Mouse (Mus musculus): ENCODE data around the gene Bcl2. TPM values are rescaled to one million over a fixed set of nuclear protein-coding genes. Genes with fewer than 3 reads are reported as not detected.

Gene Bcl2
- polyA plus RNA-seq, 1 experiment from 2014 or later = 16.4 TPM

DNA sequence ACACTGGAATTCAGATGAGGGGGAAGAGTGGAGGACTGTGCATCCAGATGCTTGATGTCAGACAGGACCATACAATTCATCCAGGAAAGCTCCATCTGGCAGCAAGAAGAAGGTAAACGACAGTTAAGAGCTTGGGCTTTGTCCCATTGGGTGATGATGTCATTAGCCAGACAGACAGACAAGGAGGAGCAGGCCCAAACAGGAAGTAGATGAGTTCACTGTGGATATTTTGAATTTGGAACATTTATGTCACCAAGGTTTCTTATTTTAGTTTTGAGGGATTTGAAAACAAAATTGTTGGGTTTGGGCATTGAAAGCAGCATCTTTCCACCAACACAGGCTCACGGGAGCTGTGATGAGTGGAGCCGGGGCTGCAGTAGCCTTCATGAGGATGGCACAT is 29.5 kb downstream of the Bcl2 start:
- no peak overlapping the region for H3K9ac ChIP-seq (ENCODE audit: low read depth, low read length)
- no peaks in the 10 kb centered on the region for H3K9me3 ChIP-seq (ENCODE audit: control insufficient read depth, low read length)
- no peak for ATAC-seq
- H3K27me3 ChIP-seq (replicated peaks; ENCODE audit: control insufficient read depth, insufficient read depth, low read length) = no peaks in the 10 kb centered on the region
- 75% methylated on average over 3 of the region's 3 CpGs for whole genome bisulfite sequencing
- no peak overlapping the region for H3K27ac ChIP-seq (ENCODE audit: low read depth, low read length)
- H3K4me3 ChIP-seq (ENCODE audit: low read length) = no peak overlapping the region
- no peak overlapping the region for H3K4me2 ChIP-seq (ENCODE audit: low read length)
- H3K36me3 ChIP-seq (ENCODE audit: control insufficient read depth, insufficient read depth, low read length) = no peaks in the 10 kb centered on the region
- H3K4me1 ChIP-seq (ENCODE audit: control insufficient read depth, insufficient read depth, low read depth, low read length) = no peaks in the 10 kb centered on the region

DNA sequence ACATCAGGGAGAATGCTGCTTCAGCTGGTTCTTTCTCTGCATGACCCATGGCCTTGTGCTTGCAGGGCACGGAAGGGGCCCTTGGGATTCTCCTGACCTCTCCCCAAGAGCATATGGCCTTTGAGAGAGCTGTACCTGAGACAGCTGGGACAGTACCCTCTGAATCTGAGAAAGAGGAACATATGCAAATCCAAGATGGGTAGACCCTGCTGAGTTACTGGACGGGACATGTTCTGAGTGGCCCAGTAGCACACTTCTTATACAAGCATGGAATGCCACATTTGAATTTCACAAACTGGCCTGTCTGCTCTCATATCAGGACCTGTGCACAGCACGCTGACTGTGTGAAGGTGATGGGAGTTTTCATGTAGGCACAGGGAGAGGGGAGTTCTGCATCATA is 31.2 kb downstream of the Bcl2 start:
- Histone ChIP-seq H3K27ac (ENCODE audit: low read depth, low read length) (no peak overlapping the region), H3K9ac (ENCODE audit: low read depth, low read length) (no peak overlapping the region), H3K27me3 (replicated peaks; ENCODE audit: control insufficient read depth, insufficient read depth, low read length) (no peaks in the 10 kb centered on the region), H3K4me2 (ENCODE audit: low read length) (no peak overlapping the region), H3K4me3 (ENCODE audit: low read length) (no peak overlapping the region), H3K4me1 (ENCODE audit: control insufficient read depth, insufficient read depth, low read depth, low read length) (no peaks in the 10 kb centered on the region), H3K36me3 (ENCODE audit: control insufficient read depth, insufficient read depth, low read length) (no peaks in the 10 kb centered on the region), H3K9me3 (ENCODE audit: control insufficient read depth, low read length) (no peaks in the 10 kb centered on the region)
- WGBS = 89% methylated on average over 3 of the region's 3 CpGs
- ATAC-seq = no peak

DNA sequence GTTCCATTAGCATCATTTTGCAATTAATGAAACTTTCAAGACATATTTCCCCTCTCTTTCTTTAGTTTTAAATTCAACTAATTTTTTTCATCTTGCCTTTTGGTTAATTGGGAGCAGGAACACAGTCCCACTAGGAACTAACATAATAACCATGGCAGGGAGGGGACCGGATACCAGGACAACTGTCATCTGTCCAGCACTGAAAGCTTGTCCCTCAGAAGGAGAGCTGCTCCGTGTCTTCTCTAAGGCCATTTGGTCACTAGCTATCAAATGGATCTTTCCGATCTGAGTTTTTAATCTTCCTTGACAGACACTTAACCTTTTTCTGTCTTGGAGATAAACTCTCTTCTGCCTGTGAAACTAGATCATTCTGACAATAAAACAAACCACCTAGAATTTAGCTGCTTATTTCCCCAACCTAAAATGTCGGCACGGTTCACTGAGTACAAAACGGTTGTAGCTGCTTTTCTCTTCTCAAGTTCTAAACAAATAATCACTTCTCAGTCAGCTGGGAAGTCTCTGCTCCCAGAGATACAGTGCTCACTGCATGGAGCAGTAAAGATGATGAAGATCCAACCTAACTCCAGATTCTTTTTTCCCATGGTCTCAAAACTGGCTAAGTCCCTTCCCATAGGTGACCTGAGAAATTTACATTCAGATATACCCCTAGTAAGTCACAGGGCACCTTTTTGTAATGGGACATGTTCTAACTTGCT is 34.1 kb downstream of the Bcl2 start:
- Histone ChIP-seq H3K4me3 (ENCODE audit: low read length) (no peak overlapping the region), H3K27me3 (replicated peaks; ENCODE audit: control insufficient read depth, insufficient read depth, low read length) (no peaks in the 10 kb centered on the region), H3K4me2 (ENCODE audit: low read length) (no peak overlapping the region), H3K27ac (ENCODE audit: low read depth, low read length) (no peak overlapping the region), H3K9ac (ENCODE audit: low read depth, low read length) (no peak overlapping the region), H3K4me1 (ENCODE audit: control insufficient read depth, insufficient read depth, low read depth, low read length) (no peaks in the 10 kb centered on the region), H3K36me3 (ENCODE audit: control insufficient read depth, insufficient read depth, low read length) (no peaks in the 10 kb centered on the region), H3K9me3 (ENCODE audit: control insufficient read depth, low read length) (0 out of 2 replicates have a peak, but pooled peaks cover 2% of the 10 kb centered on the region)
- WGBS = 79% methylated on average over 6 of the region's 6 CpGs
- no peak for ATAC-seq

DNA sequence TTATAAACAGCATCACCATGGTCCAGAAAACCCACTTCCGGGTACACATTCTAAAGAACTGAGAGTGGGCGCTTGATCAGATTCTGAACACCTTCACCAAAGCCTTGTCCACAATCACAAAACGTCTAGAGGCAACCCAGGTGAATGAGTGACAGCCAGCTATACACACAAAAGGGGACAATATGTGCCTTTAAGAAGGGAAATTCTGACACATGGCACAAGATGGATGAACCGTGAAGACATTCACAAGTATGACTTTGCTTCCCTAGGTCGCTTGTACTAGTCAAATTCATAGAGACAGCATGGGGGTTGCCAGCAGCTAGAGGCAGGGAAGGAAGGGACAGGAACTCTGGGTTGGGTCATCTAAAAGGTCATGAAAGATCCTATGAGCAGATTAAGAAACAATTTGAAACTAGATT is 36.0 kb downstream of the Bcl2 start:
- no peak overlapping the region for H3K4me3 ChIP-seq (ENCODE audit: low read length)
- WGBS = 77% methylated on average over 5 of the region's 5 CpGs
- H3K27ac ChIP-seq (ENCODE audit: low read depth, low read length) = no peak overlapping the region
- H3K9ac ChIP-seq (ENCODE audit: low read depth, low read length) = no peak overlapping the region
- ATAC-seq = no peak
- no peaks in the 10 kb centered on the region for H3K27me3 ChIP-seq (replicated peaks; ENCODE audit: control insufficient read depth, insufficient read depth, low read length)
- no peaks in the 10 kb centered on the region for H3K36me3 ChIP-seq (ENCODE audit: control insufficient read depth, insufficient read depth, low read length)
- 0 out of 2 replicates have a peak, but pooled peaks cover 2% of the 10 kb centered on the region for H3K9me3 ChIP-seq (ENCODE audit: control insufficient read depth, low read length)
- no peaks in the 10 kb centered on the region for H3K4me1 ChIP-seq (ENCODE audit: control insufficient read depth, insufficient read depth, low read depth, low read length)
- no peak overlapping the region for H3K4me2 ChIP-seq (ENCODE audit: low read length)

DNA sequence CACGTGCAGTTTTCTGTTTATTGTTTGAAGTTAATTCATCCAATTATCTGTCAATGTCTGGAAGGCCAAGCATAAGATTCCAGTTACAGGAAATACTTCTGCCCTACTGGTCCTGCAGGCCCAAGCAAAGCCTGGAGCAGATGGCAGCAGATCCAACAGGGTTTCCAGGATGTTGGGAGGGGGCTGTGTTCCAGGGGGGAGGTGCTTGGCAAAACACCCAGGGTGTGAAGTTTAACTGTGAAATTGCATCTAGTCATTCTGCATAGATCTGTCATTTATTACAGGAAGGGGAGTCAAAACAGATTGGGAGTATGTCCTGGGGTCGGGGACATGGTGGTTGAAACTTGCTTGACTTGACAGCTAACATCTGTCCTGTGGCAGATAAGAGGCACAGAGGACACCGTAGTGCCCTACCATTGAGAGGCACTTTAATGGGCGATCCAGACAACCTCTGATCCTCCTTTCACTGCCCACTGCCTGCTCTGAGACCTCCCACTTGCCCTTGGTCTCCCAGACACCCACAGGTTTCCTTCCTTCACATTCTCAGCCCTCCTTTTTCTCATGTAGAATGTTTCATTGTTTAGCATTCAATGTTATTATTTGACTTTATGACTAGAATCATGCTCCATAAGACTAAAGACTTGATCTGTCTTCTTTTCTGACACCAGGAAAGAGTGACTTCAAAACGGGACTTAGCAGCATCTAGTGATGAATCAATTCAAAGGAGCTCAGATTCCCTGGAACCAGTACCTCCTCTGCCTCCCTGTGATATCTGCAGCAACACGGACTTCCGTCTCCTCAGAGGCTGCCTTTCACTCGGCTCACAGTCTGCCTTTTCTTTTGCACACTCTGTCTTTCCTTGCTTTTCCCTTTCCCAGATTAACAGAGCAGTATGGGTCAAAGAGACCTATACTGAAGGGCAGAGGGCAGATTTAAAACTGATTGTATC is 47.7 kb downstream of the Bcl2 start:
- WGBS = 51% methylated on average over 8 of the region's 8 CpGs
- Histone ChIP-seq H3K27ac (ENCODE audit: low read depth, low read length) (no peak overlapping the region), H3K9ac (ENCODE audit: low read depth, low read length) (no peak overlapping the region), H3K4me3 (ENCODE audit: low read length) (no peak overlapping the region), H3K27me3 (replicated peaks; ENCODE audit: control insufficient read depth, insufficient read depth, low read length) (no peaks in the 10 kb centered on the region), H3K9me3 (ENCODE audit: control insufficient read depth, low read length) (no peaks in the 10 kb centered on the region), H3K36me3 (ENCODE audit: control insufficient read depth, insufficient read depth, low read length) (no peaks in the 10 kb centered on the region), H3K4me2 (ENCODE audit: low read length) (no peak overlapping the region), H3K4me1 (ENCODE audit: control insufficient read depth, insufficient read depth, low read depth, low read length) (no peaks in the 10 kb centered on the region; the same call in 1 of the 2 replicates)
- peak; percentile 83 for ATAC-seq

DNA sequence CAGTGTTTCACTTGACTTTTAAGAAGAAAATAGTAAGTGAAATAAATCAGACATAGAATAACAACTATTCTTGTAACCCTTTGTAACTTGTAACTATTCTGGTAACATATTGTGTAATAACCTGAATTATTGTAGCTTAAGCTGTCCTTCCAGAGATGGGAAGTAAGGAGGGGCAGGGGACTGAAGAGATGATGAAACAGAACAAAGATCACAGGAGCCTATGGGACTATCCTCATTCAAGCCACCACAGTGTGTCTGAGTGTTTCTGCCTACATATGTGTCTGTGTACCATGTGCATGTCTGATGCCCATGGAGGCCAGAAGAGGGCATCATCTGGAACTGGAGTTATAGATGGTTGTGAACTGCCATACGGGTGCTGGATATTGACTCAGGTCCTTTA is 49.1 kb downstream of the Bcl2 start:
- ATAC-seq = no peak
- H3K9me3 ChIP-seq (ENCODE audit: control insufficient read depth, low read length) = no peaks in the 10 kb centered on the region

DNA sequence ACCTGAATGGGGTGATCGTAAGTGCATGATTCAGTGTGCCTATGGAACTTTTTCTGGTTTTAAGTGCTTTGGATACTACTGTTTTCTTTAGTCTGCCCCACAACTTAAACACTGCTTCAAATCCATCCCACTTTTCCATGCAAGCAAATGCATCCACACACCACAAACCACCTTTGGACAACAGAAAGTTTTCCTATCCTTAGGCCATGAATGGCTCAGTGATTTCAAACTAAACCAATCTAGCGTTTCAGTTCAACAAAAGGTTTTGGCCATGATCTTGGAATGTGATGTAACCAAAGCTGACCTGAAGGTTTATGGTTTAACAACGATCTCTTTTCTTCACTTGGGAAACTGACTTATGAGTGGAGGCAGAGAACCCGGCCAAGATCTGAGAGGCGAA is 51.6 kb downstream of the Bcl2 start:
- H3K27me3 ChIP-seq (replicated peaks; ENCODE audit: control insufficient read depth, insufficient read depth, low read length) = no peaks in the 10 kb centered on the region
- ATAC-seq = no peak
- no peak overlapping the region for H3K27ac ChIP-seq (ENCODE audit: low read depth, low read length)
- no peak overlapping the region for H3K9ac ChIP-seq (ENCODE audit: low read depth, low read length)
- H3K9me3 ChIP-seq (ENCODE audit: control insufficient read depth, low read length) = no peaks in the 10 kb centered on the region
- WGBS = 94% methylated on average over 5 of the region's 5 CpGs
- H3K4me2 ChIP-seq (ENCODE audit: low read length) = no peak overlapping the region
- H3K4me1 ChIP-seq (ENCODE audit: control insufficient read depth, insufficient read depth, low read depth, low read length) = no peaks in the 10 kb centered on the region; the same call in 1 of the 2 replicates
- no peaks in the 10 kb centered on the region for H3K36me3 ChIP-seq (ENCODE audit: control insufficient read depth, insufficient read depth, low read length)
- H3K4me3 ChIP-seq (ENCODE audit: low read length) = no peak overlapping the region

More for the DNA sequence above, 49.1 kb downstream of the Bcl2 start:
- 83% methylated on average over 1 of the region's 1 CpGs for WGBS
- no peak overlapping the region for H3K9ac ChIP-seq (ENCODE audit: low read depth, low read length)
- no peak overlapping the region for H3K4me3 ChIP-seq (ENCODE audit: low read length)
- no peak overlapping the region for H3K27ac ChIP-seq (ENCODE audit: low read depth, low read length)
- H3K36me3 ChIP-seq (ENCODE audit: control insufficient read depth, insufficient read depth, low read length) = no peaks in the 10 kb centered on the region
- H3K4me1 ChIP-seq (ENCODE audit: control insufficient read depth, insufficient read depth, low read depth, low read length) = no peaks in the 10 kb centered on the region; the same call in 1 of the 2 replicates
- no peaks in the 10 kb centered on the region for H3K27me3 ChIP-seq (replicated peaks; ENCODE audit: control insufficient read depth, insufficient read depth, low read length)
- H3K4me2 ChIP-seq (ENCODE audit: low read length) = no peak overlapping the region

DNA sequence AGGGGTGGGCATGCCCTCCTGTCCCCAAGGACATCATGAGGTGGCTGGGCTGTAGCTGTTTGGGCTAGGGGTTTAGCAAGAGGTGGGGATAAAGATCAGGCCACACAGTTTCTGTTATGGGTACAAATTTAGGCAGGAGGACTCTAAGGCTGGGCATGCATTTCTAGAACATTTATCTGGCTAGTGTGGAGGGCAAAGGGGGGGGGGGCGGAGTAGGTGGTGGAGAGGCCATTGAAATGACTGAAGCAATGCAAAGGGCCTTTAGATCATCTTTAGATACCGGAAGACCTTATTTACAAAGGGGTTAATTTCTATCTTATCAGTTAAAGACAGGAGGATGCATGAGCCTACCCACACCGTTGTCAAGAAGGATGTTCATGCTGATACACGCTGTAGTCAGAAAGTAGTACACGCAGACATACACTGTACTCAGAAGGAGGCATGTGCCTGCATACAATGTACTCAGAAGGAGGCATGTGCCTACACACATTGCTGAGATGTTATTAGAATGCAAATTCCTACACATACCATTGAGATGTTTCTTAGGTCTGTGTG is 55.7 kb downstream of the Bcl2 start:
- 90% methylated on average over 5 of the region's 5 CpGs for WGBS
- Histone ChIP-seq H3K9ac (ENCODE audit: low read depth, low read length) (no peak overlapping the region), H3K36me3 (ENCODE audit: control insufficient read depth, insufficient read depth, low read length) (no peaks in the 10 kb centered on the region), H3K4me2 (ENCODE audit: low read length) (no peak overlapping the region), H3K27ac (ENCODE audit: low read depth, low read length) (no peak overlapping the region), H3K9me3 (ENCODE audit: control insufficient read depth, low read length) (no peaks in the 10 kb centered on the region), H3K27me3 (replicated peaks; ENCODE audit: control insufficient read depth, insufficient read depth, low read length) (no peaks in the 10 kb centered on the region), H3K4me1 (ENCODE audit: control insufficient read depth, insufficient read depth, low read depth, low read length) (peaks cover 3% of the 10 kb centered on the region; the same call in 1 of the 2 replicates), H3K4me3 (ENCODE audit: low read length) (no peak overlapping the region)
- no peak for ATAC-seq

DNA sequence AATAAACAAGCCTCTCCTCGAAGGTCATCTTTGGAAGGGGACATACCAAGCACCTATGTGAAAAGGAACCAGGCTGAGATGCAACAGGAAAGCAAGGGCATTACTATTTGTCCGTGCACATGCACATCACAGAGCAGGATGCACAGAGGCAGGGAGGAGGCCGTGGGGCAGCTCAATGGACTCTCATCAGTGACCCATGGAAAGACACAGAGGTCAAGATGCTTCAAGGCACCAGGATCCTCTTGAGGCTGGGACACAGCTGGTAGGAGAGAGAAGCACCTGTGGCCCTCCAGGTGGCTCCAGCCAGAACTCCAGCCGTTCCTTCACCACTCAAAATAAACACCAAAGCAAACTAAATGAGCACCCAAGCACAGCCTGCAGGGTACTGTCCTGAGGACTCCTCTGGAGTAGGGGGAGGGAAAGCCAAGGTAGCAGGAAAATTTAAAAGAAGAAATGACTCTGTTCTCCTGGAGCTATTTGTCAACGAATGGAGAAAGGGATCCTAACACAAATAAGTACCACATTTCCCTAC is 57.8 kb downstream of the Bcl2 start:
- no peak overlapping the region for H3K27ac ChIP-seq (ENCODE audit: low read depth, low read length)
- ATAC-seq = no peak
- WGBS = 74% methylated on average over 5 of the region's 5 CpGs

More for the DNA sequence above, 57.8 kb downstream of the Bcl2 start:
- no peak overlapping the region for H3K4me2 ChIP-seq (ENCODE audit: low read length)
- no peak overlapping the region for H3K9ac ChIP-seq (ENCODE audit: low read depth, low read length)
- H3K4me3 ChIP-seq (ENCODE audit: low read length) = no peak overlapping the region
- no peaks in the 10 kb centered on the region for H3K27me3 ChIP-seq (replicated peaks; ENCODE audit: control insufficient read depth, insufficient read depth, low read length)
- no peaks in the 10 kb centered on the region for H3K36me3 ChIP-seq (ENCODE audit: control insufficient read depth, insufficient read depth, low read length)
- peaks cover 3% of the 10 kb centered on the region; the same call in 1 of the 2 replicates for H3K4me1 ChIP-seq (ENCODE audit: control insufficient read depth, insufficient read depth, low read depth, low read length)
- no peaks in the 10 kb centered on the region for H3K9me3 ChIP-seq (ENCODE audit: control insufficient read depth, low read length)
